Mouse (Mus musculus) hindbrain, embryonic 12.5 days (tissue): ENCODE measurements around the gene Pcnp. TPM values are rescaled to one million over a fixed set of nuclear protein-coding genes. Genes with fewer than 3 reads are reported as not detected.
A peak's percentile ranks its signal among the peaks of the same experiment; 100 is the strongest.
"Not testable (repeated sequence)": the region's sequence is repeated elsewhere in the genome, so short reads cannot be mapped to it uniquely, and the experiment has no call there.

Source experiments
- ATAC-seq: fragments of 200-750 bp; cut with Nextera tagmentation; 2 replicates; pipeline ENCODE4 v1.8.0; 2017; ENCODE audit warnings: moderate TSS enrichment; ENCODE audit not compliant: low FRiP score
- H3K27ac ChIP-seq: fragments of 300-500 bp; sonication (generic); 2 replicates; pipeline ENCODE4 v1.5.1; 2016; ENCODE audit warnings: mild to moderate bottlenecking
- H3K27me3 ChIP-seq: fragments of 300-500 bp; sonication (generic); 2 replicates; pipeline ENCODE4 v1.6.1; 2016; ENCODE audit warnings: mild to moderate bottlenecking
- H3K36me3 ChIP-seq: fragments of 300-500 bp; sonication (generic); 2 replicates; pipeline ENCODE4 v1.6.1; 2016; ENCODE audit warnings: mild to moderate bottlenecking
- H3K4me1 ChIP-seq: fragments of 300-500 bp; sonication (generic); 2 replicates; pipeline ENCODE4 v1.6.1; 2016
- H3K4me2 ChIP-seq: fragments of 300-500 bp; sonication (generic); replicated peaks from 2 replicates; pipeline ENCODE4 v1.6.1; 2016; ENCODE audit warnings: mild to moderate bottlenecking
- H3K4me3 ChIP-seq: fragments of 300-500 bp; sonication (generic); 2 replicates; pipeline ENCODE4 v1.5.1; 2016; ENCODE audit warnings: mild to moderate bottlenecking
- H3K9ac ChIP-seq: fragments of 300-500 bp; sonication (generic); 2 replicates; pipeline ENCODE4 v1.6.1; 2016; ENCODE audit warnings: mild to moderate bottlenecking, moderate library complexity
- H3K9me3 ChIP-seq: fragments of 300-500 bp; sonication (generic); replicated peaks from 2 replicates; pipeline ENCODE4 v1.6.1; 2016; ENCODE audit warnings: mild to moderate bottlenecking
- WGBS: fragments of 180-500 bp; shearing (Covaris S2); methylation state at CpG from one replicate; pipeline ENCODE4 v1.1.7; 2016; 5-methylcytosine and 5-hydroxymethylcytosine counted together
- polyA plus RNA-seq: library from polyadenylated mRNA; unstranded; fragments of >200 nt; fragmentation: Nextera tagmentation; extraction: Ambion mirVana; gene quantifications from 2 replicates; pipeline ENCODE4 v1.2.1, GENCODE M21; 2016

Pcnp gene
- 270 and 291 TPM in 2 replicates for polyA plus RNA-seq

DNA sequence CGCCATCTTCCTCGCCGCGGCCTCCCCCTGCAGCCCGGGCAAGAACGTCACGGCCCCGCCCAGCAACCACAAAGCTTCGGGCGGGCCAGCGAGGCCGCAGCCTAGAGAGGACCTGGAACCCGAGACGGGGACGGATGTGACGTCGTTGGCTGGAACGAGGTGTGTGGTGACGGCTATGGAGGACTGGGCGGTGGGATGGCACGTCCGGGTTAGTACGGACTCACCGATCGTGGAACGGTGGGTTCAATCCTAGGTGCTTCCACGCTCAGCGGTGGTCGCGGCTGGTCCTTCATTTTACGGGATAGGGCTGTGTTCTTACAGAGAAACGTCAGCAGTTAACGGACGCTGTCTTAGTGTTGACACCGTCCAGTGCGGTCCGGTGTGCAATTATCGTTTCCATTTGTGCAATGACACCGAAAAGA, at the start of gene Pcnp:
TSS of gene Pcnp (minus strand) at position 79 of the 422 bp plus-strand sequence.
- ATAC-seq: peak; percentile 100
- no peaks in the 10 kb centered on the region for H3K9me3 ChIP-seq
- peaks cover 20% of the 10 kb centered on the region for H3K4me1 ChIP-seq
- H3K36me3 ChIP-seq: peaks cover 33% of the 10 kb centered on the region
- WGBS: under 1% methylated on average over 39 of the region's 39 CpGs
- peak within 1 kb of the TSS; percentile 92 for H3K9ac ChIP-seq
- H3K27me3 ChIP-seq: no peaks in the 10 kb centered on the region
- H3K4me3 ChIP-seq: peak within 1 kb of the TSS; percentile 90
- H3K27ac ChIP-seq: peak within 1 kb of the TSS; percentile 90
- H3K4me2 ChIP-seq: peak within 1 kb of the TSS; percentile 79

DNA sequence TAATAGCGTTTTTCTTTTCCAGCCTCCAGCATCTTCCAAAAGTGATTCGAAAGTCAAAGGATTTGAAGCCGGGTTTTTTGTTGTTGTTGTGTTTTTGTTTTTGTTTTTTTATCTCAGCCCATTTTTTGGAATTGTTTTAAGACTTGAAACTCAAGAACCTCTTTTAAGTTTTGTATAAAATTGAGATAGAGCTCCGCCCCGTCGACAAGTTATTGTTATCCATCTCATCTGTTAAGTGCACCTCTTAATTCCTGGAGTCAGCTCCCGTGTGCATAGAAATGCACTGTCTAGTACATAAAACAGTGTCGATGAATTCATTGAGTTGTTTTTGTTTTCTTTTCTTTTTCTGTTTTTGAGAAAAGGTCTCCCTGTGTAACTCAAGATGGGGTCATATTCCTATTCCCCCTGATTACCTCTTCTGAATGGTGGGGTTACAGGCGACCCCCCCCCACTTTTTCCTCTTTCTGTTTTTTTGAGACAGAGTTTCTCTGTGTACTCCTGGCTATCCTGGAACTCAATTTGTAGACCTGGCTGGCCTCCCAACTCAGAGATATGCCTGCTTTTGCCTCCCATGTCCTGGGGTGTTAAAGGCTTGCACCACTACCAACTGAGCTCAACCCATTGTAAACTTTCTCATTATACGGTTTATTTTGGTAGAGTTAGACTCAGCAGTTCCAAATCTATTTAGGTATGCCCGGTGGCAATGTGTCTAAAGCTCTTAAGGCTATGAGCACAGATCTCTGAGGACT, 46.8 kb upstream of the Pcnp start:
- Histone ChIP-seq H3K9me3 (no peaks in the 10 kb centered on the region), H3K4me3 (peak overlapping the region; percentile 73), H3K27me3 (no peaks in the 10 kb centered on the region), H3K9ac (peak overlapping the region; percentile 82), H3K4me1 (peaks cover 7% of the 10 kb centered on the region), H3K27ac (peak overlapping the region; percentile 98), H3K36me3 (no peaks in the 10 kb centered on the region), H3K4me2 (peak overlapping the region; percentile 65)
- ATAC-seq: no peak
- 9% methylated on average over 11 of the region's 11 CpGs for WGBS

DNA sequence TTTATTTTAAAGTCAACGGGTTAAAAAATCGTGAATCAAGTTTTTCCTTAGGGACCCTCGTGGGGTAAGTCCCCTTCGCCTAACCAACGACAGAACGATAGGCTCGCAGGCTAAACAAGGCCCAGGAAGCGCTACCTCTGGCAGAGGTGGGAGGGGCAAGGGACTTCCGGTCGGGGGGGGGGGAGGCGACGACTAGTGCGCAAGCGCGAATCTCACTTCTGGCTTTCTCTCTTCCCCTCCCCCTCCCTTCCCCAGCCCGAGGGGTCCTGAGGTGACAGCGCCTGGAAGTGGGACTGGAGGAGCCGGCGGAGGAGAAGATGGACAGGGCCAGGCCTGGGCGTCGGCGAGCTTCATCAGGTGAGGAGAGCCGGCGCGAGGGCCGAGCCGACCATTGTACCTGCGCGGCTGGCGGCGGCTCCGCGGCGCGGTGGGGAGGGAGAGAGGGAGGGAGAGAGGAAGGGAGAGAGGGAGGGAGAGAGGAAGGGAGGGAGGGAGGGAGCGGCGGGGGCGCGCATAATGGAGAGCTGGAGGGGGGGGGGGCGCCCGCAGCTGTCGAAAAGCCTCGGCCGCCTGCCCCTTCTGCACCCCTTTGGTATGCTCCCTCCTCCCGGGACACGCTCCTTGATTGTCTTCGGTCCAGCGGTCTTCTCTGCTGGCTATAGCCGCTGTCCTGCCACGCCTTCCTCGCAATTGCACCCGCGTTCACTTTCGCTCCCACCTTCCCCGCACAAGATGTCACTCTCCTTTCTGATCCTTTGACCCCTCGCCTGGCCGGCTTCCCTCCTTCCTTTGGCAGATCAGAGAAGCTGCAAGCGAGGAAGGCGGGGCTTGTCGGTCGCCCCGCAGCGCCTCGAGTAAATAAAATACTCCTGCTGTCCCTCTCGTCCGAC, 45.9 kb upstream of the Pcnp start:
- Histone ChIP-seq H3K36me3 (no peaks in the 10 kb centered on the region), H3K4me2 (peak overlapping the region; percentile 65), H3K27me3 (no peaks in the 10 kb centered on the region), H3K9me3 (no peaks in the 10 kb centered on the region), H3K4me1 (peaks cover 7% of the 10 kb centered on the region), H3K27ac (peak overlapping the region; percentile 98), H3K4me3 (peak overlapping the region; percentile 73), H3K9ac (peak overlapping the region; percentile 82)
- WGBS: under 1% methylated on average over 41 of the region's 66 CpGs
- ATAC-seq: peak; percentile 92

DNA sequence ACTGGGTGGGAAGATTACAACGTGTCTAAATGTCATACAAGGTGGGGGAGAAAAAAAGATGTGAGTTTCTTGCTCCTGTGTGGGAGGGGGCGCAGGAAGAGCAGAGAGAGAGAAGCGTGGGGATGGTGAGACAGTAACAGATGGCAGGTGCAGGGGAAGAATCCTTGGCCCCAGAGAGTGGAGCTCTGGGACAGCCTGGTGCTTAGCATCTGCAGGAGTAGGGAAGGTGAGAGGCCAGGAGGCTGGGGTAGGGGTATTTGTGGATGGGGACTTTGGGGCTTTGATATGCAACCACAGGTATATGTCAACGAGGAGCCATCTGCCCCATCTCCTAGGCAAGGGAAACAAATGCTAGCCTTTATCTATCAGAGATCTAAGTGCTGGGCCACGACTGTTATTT, 45.0 kb upstream of the Pcnp start:
- H3K27me3 ChIP-seq: no peaks in the 10 kb centered on the region
- 83% methylated on average over 5 of the region's 5 CpGs for WGBS
- H3K9me3 ChIP-seq: no peaks in the 10 kb centered on the region
- H3K4me1 ChIP-seq: peaks cover 7% of the 10 kb centered on the region
- peak overlapping the region; percentile 65; the same call in 1 of the 2 replicates for H3K4me2 ChIP-seq
- no peaks in the 10 kb centered on the region for H3K36me3 ChIP-seq
- peak; percentile 12; the same call in 1 of the 2 replicates for ATAC-seq
- no peak overlapping the region for H3K4me3 ChIP-seq
- H3K9ac ChIP-seq: no peak overlapping the region
- peak overlapping the region; percentile 98 for H3K27ac ChIP-seq

DNA sequence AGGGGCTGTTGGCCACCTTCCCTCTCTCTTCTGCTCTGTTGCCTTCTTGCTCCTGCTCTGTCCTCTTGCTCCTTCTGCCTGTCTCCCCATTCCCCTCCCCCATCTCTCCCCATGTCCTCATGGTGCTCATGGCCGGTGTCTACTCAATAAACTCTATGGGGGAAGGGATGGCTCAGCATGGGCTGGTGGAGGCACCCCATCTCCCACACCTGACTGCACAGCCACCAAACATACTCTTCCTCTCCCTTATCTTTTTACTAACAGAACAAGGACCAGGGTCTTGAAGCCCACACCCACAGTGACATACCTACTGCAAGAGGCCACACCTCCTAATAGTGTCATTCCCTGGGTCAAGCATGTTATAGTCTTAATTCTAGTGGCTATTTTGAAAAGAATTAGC, 44.6 kb upstream of the Pcnp start:
- Histone ChIP-seq H3K36me3 (no peaks in the 10 kb centered on the region), H3K4me1 (peaks cover 7% of the 10 kb centered on the region), H3K27ac (no peak overlapping the region), H3K4me2 (no peak overlapping the region), H3K27me3 (no peaks in the 10 kb centered on the region), H3K9me3 (no peaks in the 10 kb centered on the region), H3K4me3 (no peak overlapping the region), H3K9ac (no peak overlapping the region)
- 93% methylated on average over 1 of the region's 1 CpGs for WGBS
- no peak; the same call in 1 of the 2 replicates for ATAC-seq

DNA sequence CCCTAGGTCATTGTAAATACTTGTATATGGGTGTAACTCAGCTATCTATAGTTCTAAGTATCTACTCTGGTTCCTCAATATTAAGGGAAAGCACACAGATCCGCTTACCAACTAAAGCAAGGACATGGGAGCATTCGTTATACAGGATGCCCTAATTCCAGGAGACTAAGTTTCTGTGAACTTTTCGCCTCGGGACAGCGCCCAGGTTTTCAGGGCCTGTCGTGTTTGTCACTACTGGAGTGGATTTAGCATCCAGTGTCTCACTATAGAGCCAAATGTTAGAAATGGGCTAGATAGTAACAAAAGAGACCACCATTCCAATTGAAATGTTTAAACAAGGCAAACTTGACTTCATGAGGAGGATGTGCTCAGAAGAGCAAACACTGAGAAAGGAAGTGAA, 43.6 kb upstream of the Pcnp start:
- not testable (repeated sequence) for H3K27me3 ChIP-seq, H3K27ac ChIP-seq, H3K9me3 ChIP-seq, H3K9ac ChIP-seq, H3K4me3 ChIP-seq, H3K4me1 ChIP-seq, ATAC-seq, H3K36me3 ChIP-seq, H3K4me2 ChIP-seq
- WGBS: 93% methylated on average over 6 of the region's 6 CpGs

DNA sequence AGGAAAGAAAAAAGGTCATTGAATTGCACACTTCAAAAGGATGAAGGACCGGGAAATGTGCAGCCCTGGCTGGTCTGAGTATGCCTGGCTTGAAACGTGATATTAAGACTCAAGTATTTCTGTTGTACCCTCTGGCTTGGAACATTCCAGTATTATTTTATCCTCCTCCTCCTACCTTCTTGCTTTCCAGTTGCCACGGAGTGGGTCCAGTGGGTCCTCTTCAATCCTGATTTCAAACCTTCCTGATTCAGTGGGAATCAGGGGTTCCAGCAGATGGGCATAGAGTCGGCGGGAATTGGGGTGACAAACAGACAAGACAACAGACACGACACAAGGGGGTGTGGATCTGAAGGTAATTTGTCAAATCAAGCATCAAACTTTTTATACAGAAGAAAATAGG, 43.0 kb upstream of the Pcnp start:
- no peaks in the 10 kb centered on the region for H3K36me3 ChIP-seq
- no peak overlapping the region for H3K4me3 ChIP-seq
- no peak for ATAC-seq
- no peak overlapping the region for H3K27ac ChIP-seq
- H3K27me3 ChIP-seq: no peaks in the 10 kb centered on the region
- no peaks in the 10 kb centered on the region for H3K9me3 ChIP-seq
- no peak overlapping the region for H3K9ac ChIP-seq
- WGBS: 79% methylated on average over 6 of the region's 6 CpGs
- H3K4me1 ChIP-seq: peaks cover 7% of the 10 kb centered on the region
- no peak overlapping the region for H3K4me2 ChIP-seq

DNA sequence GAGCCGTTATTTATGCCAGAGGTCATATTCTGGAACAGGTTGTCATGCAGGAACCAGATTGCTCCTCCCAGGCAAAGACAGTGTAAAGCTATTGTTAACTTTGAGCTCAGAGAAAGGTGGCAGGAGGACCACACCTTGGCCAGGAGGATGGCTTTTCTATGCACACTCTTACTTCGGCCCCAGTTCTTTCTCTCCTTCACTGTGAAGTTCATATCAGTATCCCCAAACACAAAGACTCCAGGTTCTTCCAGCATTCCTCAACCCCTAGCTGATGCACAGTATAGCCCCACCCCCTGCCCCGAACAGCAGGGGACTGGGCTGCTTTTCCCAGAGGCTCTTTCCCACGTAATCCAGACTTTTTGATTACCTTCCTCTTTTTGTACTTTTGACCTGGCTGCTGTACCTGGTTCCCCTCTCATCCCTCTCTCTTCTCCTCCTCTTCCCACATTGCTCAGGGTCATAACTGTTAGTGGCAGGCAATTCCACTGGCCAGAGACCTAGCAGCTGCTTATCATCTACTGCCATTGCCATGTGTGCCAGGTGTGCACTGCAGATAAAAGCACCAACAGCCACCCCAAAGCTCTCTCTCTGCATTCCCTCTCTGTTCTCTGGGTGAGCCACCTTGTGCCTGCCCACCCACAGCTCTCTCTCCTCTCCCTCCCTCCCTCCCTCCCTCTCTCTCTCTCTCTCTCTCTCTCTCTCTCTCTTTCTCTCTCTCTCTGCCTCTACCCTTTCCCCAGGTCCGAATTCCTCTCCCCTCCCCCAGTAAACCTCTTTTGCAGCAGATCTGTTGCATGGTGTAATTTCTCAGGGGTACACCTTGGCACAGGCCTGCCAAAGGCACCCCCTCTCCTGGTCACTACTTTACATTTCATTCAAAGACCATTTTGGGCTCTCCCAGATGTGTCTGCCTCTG, 42.0 kb upstream of the Pcnp start:
- no peak overlapping the region for H3K4me3 ChIP-seq
- no peak overlapping the region for H3K9ac ChIP-seq
- H3K36me3 ChIP-seq: no peaks in the 10 kb centered on the region
- no peak overlapping the region for H3K4me2 ChIP-seq
- no peaks in the 10 kb centered on the region for H3K27me3 ChIP-seq
- peaks cover 3% of the 10 kb centered on the region for H3K4me1 ChIP-seq
- H3K9me3 ChIP-seq: no peaks in the 10 kb centered on the region
- WGBS: 46% methylated on average over 5 of the region's 5 CpGs
- no peak for ATAC-seq
- no peak overlapping the region for H3K27ac ChIP-seq

DNA sequence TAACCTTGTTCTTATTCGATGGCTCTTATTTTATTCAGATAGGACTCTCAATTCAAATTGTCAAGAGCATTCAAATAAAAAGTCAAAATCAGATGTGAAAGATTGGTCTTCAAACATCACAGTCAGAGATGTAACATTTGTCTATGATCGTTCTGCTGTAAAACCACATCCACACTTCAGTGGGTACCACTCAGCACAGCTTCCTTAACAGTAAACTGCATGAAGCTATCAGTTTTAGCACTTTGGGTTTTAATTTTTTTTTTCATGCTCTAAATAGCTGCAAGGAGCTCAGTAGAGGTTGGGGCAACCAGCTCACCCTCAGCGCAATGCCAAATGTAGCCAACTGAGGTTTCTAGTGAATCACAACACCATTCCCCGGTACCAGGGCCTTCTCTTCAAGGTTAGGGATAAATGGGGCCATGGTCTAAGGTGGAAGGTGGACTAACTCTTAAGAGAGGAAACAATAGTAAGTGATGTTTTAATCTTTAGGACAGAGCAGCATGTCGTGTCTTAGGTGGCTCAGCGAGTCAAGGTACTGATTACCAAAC, 39.1 kb upstream of the Pcnp start:
- no peak for ATAC-seq
- Histone ChIP-seq H3K4me1 (no peaks in the 10 kb centered on the region), H3K27ac (no peak overlapping the region), H3K4me2 (no peak overlapping the region), H3K27me3 (no peaks in the 10 kb centered on the region), H3K36me3 (no peaks in the 10 kb centered on the region), H3K9me3 (no peaks in the 10 kb centered on the region), H3K9ac (no peak overlapping the region), H3K4me3 (no peak overlapping the region)
- WGBS: 89% methylated on average over 6 of the region's 6 CpGs

DNA sequence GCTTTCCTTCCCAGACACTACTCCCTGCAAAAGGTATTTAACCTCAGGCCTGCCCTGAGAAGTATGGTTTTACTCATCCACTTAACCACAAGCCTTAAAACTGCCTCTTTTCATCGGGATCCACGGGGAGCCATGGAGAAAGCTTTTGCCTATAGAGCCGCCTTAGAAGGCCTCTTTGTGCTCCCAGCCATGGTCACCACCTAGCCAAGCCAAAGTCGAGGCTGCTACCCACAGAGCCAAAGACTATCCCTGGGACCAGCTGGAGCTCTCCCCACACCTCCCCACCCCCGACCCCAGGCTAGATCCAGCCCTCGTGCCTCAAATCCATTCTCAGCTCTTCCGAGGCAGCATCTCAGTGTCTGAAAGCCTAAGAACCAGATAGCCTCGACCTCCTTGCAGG, 36.6 kb upstream of the Pcnp start:
- no peak overlapping the region for H3K4me2 ChIP-seq
- H3K36me3 ChIP-seq: no peaks in the 10 kb centered on the region
- no peaks in the 10 kb centered on the region for H3K27me3 ChIP-seq
- 51% methylated on average over 8 of the region's 8 CpGs for WGBS
- H3K4me1 ChIP-seq: no peaks in the 10 kb centered on the region
- H3K27ac ChIP-seq: no peak overlapping the region
- H3K9me3 ChIP-seq: no peaks in the 10 kb centered on the region
- no peak overlapping the region for H3K4me3 ChIP-seq
- ATAC-seq: no peak
- H3K9ac ChIP-seq: no peak overlapping the region

DNA sequence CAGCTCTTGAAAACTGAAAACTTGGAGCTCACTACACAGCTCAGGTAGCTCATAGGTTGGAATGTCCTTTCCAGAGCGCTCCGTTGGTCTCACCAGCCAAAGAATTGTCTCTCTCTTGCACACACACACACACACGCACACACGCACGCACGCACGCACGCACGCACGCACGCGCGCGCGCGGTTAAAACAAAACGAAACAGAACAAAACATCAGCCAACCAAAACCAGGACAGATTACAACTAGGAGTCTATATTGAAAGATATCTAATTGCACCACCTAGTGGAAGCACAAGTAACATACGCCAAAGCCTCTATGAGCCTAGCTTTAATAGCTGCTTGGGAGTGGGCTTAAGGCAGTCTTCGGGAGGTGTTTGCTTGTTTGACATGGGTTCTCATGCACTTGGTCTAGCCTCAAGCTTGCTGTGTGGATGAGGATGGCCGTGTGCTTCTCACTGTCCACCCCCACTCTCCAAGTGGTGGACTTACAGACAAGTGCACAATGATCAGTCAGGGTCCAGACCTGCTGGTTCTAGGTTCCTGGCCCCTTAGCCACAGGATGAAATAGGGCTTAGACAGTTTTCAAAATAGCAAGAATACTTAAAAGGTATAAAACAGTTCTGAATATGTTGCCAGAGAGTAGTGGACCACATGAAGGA, 34.9 kb upstream of the Pcnp start:
- H3K4me2 ChIP-seq: peak overlapping the region; percentile 52
- H3K9ac ChIP-seq: peak overlapping the region; percentile 29; the same call in 1 of the 2 replicates
- H3K27me3 ChIP-seq: no peaks in the 10 kb centered on the region
- no peaks in the 10 kb centered on the region for H3K9me3 ChIP-seq
- H3K36me3 ChIP-seq: no peaks in the 10 kb centered on the region
- no peak overlapping the region for H3K27ac ChIP-seq
- 6% methylated on average over 20 of the region's 20 CpGs for WGBS
- H3K4me1 ChIP-seq: no peaks in the 10 kb centered on the region
- peak; percentile 95 for ATAC-seq
- peak overlapping the region; percentile 19 for H3K4me3 ChIP-seq
